Mouse (Mus musculus) intestine, embryonic 16.5 days (tissue): ENCODE data around the gene Gm37240. TPM values are rescaled to one million over a fixed set of nuclear protein-coding genes. Genes with fewer than 3 reads are reported as not detected.

Experiments used
- ATAC-seq: fragments of 200-750 bp; cut with Nextera tagmentation; 2 replicates; pipeline ENCODE4 v1.8.0; 2017; ENCODE audit warnings: moderate TSS enrichment, moderate library complexity
- H3K27ac ChIP-seq: fragments of 300-500 bp; sonication (generic); 2 replicates; pipeline ENCODE4 v1.5.1; 2014; ENCODE audit warnings: mild to moderate bottlenecking, low read length
- H3K27me3 ChIP-seq: fragments of 300-500 bp; sonication (generic); replicated peaks from 2 replicates; pipeline ENCODE4 v1.6.1; 2014; ENCODE audit warnings: low read length, control low read depth, mixed read lengths; ENCODE audit not compliant: control insufficient read depth, insufficient read depth
- H3K36me3 ChIP-seq: fragments of 300-500 bp; sonication (generic); 2 replicates; pipeline ENCODE4 v1.6.1; 2014; ENCODE audit warnings: low read length, control low read depth; ENCODE audit not compliant: control insufficient read depth, insufficient read depth
- H3K4me1 ChIP-seq: fragments of 300-500 bp; sonication (generic); 2 replicates; pipeline ENCODE4 v1.6.1; 2014; ENCODE audit warnings: low read length, control low read depth, mixed read lengths; ENCODE audit not compliant: control insufficient read depth, insufficient read depth
- H3K4me2 ChIP-seq: fragments of 300-500 bp; sonication (generic); 2 replicates; pipeline ENCODE4 v1.6.1; 2014; ENCODE audit warnings: low read depth, low read length, control low read depth
- H3K4me3 ChIP-seq: fragments of 300-500 bp; sonication (generic); 2 replicates; pipeline ENCODE4 v1.5.1; 2014; ENCODE audit warnings: mild to moderate bottlenecking, low read length
- H3K9ac ChIP-seq: fragments of 300-500 bp; sonication (generic); 2 replicates; pipeline ENCODE4 v1.6.1; 2014; ENCODE audit warnings: low read depth, low read length
- H3K9me3 ChIP-seq: fragments of 300-500 bp; sonication (generic); 2 replicates; pipeline ENCODE4 v1.6.1; 2016; ENCODE audit warnings: low read length, control low read depth; ENCODE audit not compliant: control insufficient read depth
- WGBS: fragments of 180-500 bp; shearing (Covaris S2); extraction: QIAGEN DNeasy Blood & Tissue Kit; methylation state at CpG from one replicate; pipeline ENCODE4 v1.1.7; 2014; 5-methylcytosine and 5-hydroxymethylcytosine counted together
- polyA plus RNA-seq: library from polyadenylated mRNA; unstranded; fragments of >200 nt; fragmentation: Nextera tagmentation; extraction: Ambion mirVana; gene quantifications from 2 replicates; pipeline ENCODE4 v1.2.1, GENCODE M21; 2015

Gene Gm37240
- polyA plus RNA-seq, 1 experiment from 2014 or later, result 6.8 TPM

DNA sequence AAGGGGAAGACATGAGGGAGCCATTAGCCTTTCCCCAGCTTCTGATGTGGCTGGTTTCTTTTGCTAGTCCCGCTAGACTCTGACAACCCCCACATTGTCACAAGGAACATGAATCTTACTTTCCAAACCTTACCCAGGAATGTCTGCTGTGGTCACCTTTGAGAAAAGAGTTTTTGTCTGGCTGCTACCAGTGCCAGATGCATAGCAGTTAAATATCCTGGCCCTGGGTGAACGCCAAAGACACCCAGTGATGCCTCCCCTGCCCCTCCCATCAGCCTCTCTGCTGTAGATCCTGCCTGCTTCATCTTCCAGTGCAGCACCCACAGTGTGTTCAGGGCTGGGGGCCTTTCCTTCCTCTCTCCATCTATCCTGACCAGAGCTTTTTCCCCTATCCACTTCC, 1197.7 kb downstream of the Gm37240 start:
- Histone ChIP-seq H3K27me3 (no peaks in the 10 kb centered on the region), H3K9ac (no peak overlapping the region), H3K4me1 (no peaks in the 10 kb centered on the region), H3K36me3 (no peaks in the 10 kb centered on the region), H3K9me3 (no peaks in the 10 kb centered on the region), H3K4me2 (no peak overlapping the region), H3K27ac (no peak overlapping the region), H3K4me3 (no peak overlapping the region)
- 71% methylated on average over 2 of the region's 2 CpGs for WGBS
- no peak for ATAC-seq

DNA sequence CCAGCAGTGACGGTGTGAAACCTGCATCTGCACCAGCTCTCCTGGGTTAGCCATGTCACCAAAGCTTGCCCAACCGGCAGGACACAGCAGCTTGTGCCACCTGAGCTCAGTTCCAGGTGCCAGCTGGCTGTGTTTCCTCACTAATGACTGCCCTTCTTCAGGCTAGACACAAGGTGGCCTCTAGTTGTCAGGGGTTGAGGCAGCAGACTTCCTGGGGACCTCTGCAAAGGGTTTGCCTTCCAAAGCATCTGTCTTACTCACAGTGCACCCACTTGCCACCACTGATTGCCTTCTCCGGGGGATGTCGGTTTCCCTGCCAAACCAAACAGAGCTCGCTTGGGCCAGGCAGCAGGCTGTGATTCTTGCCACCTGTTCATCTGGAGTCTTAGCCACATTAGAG, 1199.1 kb downstream of the Gm37240 start:
- Histone ChIP-seq H3K4me2 (no peak overlapping the region), H3K27me3 (no peaks in the 10 kb centered on the region), H3K4me3 (no peak overlapping the region), H3K36me3 (no peaks in the 10 kb centered on the region), H3K9me3 (no peaks in the 10 kb centered on the region), H3K27ac (no peak overlapping the region), H3K9ac (no peak overlapping the region), H3K4me1 (no peaks in the 10 kb centered on the region)
- WGBS, result 70% methylated on average over 5 of the region's 5 CpGs
- no peak for ATAC-seq

GRCm38 (mm10) chr3:84687488-84687846, 1199.9 kb downstream of the Gm37240 start:
- H3K27ac ChIP-seq, result no peak overlapping the region
- no peaks in the 10 kb centered on the region for H3K4me1 ChIP-seq
- no peaks in the 10 kb centered on the region for H3K9me3 ChIP-seq
- H3K9ac ChIP-seq, result no peak overlapping the region
- 64% methylated on average over 2 of the region's 2 CpGs for WGBS
- H3K4me3 ChIP-seq, result no peak overlapping the region
- no peaks in the 10 kb centered on the region for H3K36me3 ChIP-seq
- no peaks in the 10 kb centered on the region for H3K27me3 ChIP-seq
- ATAC-seq, result no peak
- no peak overlapping the region for H3K4me2 ChIP-seq

GRCm38 (mm10) chr3:84686799-84687487, 1200.4 kb downstream of the Gm37240 start:
- H3K36me3 ChIP-seq, result no peaks in the 10 kb centered on the region
- H3K4me3 ChIP-seq, result no peak overlapping the region
- no peak overlapping the region for H3K9ac ChIP-seq
- H3K27ac ChIP-seq, result no peak overlapping the region
- no peaks in the 10 kb centered on the region for H3K27me3 ChIP-seq
- 60% methylated on average over 7 of the region's 7 CpGs for WGBS
- no peaks in the 10 kb centered on the region for H3K4me1 ChIP-seq
- no peaks in the 10 kb centered on the region for H3K9me3 ChIP-seq
- no peak overlapping the region for H3K4me2 ChIP-seq
- no peak for ATAC-seq

DNA sequence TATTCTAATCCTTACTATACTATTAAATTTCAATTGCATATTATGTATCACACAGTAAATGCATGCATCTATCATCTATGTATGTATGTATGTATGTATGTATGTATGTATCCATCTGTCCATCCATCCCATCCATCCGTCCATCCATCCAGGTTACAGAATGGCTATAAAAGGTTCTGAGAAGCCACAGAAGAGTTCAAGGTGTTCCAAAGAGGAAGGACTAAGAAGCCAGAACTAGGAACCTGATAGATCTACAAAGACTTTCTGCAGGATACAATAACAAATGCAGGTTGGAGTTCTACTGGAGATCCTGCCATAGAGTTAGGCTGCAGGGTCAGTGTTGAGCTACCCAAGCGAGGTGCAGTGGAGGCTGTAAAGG, 1201.0 kb downstream of the Gm37240 start:
- H3K9ac ChIP-seq, result no peak overlapping the region
- H3K4me1 ChIP-seq, result no peaks in the 10 kb centered on the region
- ATAC-seq, result no peak
- no peak overlapping the region for H3K27ac ChIP-seq
- no peak overlapping the region for H3K4me3 ChIP-seq
- no peaks in the 10 kb centered on the region for H3K9me3 ChIP-seq
- no peak overlapping the region for H3K4me2 ChIP-seq
- H3K36me3 ChIP-seq, result no peaks in the 10 kb centered on the region
- 88% methylated on average over 2 of the region's 2 CpGs for WGBS
- no peaks in the 10 kb centered on the region for H3K27me3 ChIP-seq

- no peaks in the 10 kb centered on the region for H3K36me3 ChIP-seq
- no peaks in the 10 kb centered on the region for H3K27me3 ChIP-seq
- WGBS, result 76% methylated on average over 8 of the region's 8 CpGs
- H3K4me2 ChIP-seq, result no peak overlapping the region
- H3K9me3 ChIP-seq, result no peaks in the 10 kb centered on the region
- H3K27ac ChIP-seq, result no peak overlapping the region
- H3K4me3 ChIP-seq, result no peak overlapping the region
- H3K4me1 ChIP-seq, result no peaks in the 10 kb centered on the region
- ATAC-seq, result no peak
- H3K9ac ChIP-seq, result no peak overlapping the region
Measured at GRCm38 (mm10) chr3:84685662-84686293, 1201.5 kb downstream of the Gm37240 start.

GRCm38 (mm10) chr3:84683788-84684187, 1203.5 kb downstream of the Gm37240 start:
- no peak for ATAC-seq
- no peak overlapping the region for H3K4me2 ChIP-seq
- no peak overlapping the region for H3K4me3 ChIP-seq
- H3K36me3 ChIP-seq, result no peaks in the 10 kb centered on the region
- H3K9me3 ChIP-seq, result no peaks in the 10 kb centered on the region
- H3K27ac ChIP-seq, result no peak overlapping the region
- WGBS, result 91% methylated on average over 6 of the region's 6 CpGs
- no peaks in the 10 kb centered on the region for H3K4me1 ChIP-seq
- H3K27me3 ChIP-seq, result no peaks in the 10 kb centered on the region
- no peak overlapping the region for H3K9ac ChIP-seq

DNA sequence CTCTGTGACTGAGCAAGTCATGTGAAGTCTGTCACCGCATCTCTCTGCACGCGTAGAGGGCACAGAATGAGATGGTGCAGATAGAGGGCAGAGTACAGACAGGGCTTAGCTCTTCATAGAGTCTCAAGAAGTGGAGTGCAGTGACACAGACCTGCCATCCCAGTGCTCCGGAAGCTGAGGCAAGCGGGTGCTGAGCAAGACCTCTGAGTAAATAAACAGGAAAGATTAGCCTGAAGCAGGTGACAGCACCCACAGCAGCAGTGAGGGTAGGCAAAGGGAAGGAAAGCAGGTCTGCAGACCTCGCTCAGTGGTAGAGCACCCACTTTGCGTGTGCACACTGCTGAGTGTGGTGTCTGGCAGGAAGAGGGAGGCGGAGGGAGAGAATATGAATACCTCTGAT, 1205.6 kb downstream of the Gm37240 start:
- 72% methylated on average over 8 of the region's 8 CpGs for WGBS
- no peak overlapping the region for H3K27ac ChIP-seq

DNA sequence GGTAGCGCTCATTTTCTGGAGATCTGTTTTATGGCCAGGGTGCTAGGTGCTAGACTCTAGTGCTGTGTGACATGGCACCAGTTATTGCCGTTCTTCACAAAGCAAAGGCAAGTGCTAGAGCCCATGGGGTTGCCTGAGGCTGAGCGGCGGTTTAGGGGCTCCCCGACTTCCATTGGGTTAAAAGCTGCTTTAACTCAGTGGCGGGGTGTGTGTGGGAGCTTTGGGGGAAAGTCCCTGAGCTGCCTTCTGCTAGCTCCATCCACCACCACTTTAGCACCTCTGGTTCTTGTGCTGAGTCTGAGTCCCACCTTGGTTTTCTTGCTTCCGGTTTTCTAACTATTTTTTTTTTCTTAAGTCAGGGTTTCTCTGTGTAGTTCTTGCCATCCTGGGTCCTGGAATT, 1207.3 kb downstream of the Gm37240 start:
- Histone ChIP-seq H3K4me2 (no peak overlapping the region), H3K27ac (no peak overlapping the region), H3K4me3 (no peak overlapping the region), H3K36me3 (no peaks in the 10 kb centered on the region), H3K4me1 (no peaks in the 10 kb centered on the region), H3K27me3 (no peaks in the 10 kb centered on the region), H3K9me3 (no peaks in the 10 kb centered on the region), H3K9ac (no peak overlapping the region)
- no peak for ATAC-seq
- 94% methylated on average over 7 of the region's 7 CpGs for WGBS

More for the DNA sequence above, 1205.6 kb downstream of the Gm37240 start:
- no peak for ATAC-seq
- Histone ChIP-seq H3K36me3 (no peaks in the 10 kb centered on the region), H3K4me1 (no peaks in the 10 kb centered on the region), H3K9me3 (no peaks in the 10 kb centered on the region), H3K4me3 (no peak overlapping the region), H3K4me2 (no peak overlapping the region), H3K9ac (no peak overlapping the region), H3K27me3 (no peaks in the 10 kb centered on the region)

DNA sequence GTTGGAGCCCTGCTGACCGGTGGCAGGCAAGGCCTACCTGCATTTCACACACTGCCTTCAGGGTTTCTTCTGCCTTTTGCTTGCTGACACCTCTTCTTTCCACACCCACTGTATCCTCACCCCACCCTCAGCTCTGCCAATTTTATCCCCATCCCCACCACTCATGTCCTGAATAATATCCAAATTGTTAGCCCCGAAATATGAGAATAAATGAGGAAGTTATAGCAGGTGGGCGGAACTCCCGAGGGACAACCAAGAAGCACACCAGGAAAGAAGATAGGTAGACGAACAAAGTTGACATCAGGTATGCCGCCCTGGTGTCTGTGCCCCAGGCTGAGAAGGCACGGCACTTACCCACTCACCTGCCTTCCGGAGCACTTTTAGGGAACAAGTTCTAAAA, 1207.8 kb downstream of the Gm37240 start:
- no peak overlapping the region for H3K27ac ChIP-seq
- no peak overlapping the region for H3K4me3 ChIP-seq
- no peak overlapping the region for H3K9ac ChIP-seq
- no peak overlapping the region for H3K4me2 ChIP-seq
- H3K4me1 ChIP-seq, result no peaks in the 10 kb centered on the region
- no peaks in the 10 kb centered on the region for H3K36me3 ChIP-seq
- no peak for ATAC-seq
- 92% methylated on average over 8 of the region's 8 CpGs for WGBS
- no peaks in the 10 kb centered on the region for H3K27me3 ChIP-seq
- no peaks in the 10 kb centered on the region for H3K9me3 ChIP-seq
